Mouse (Mus musculus) neural tube, embryonic 13.5 days (tissue): ENCODE results near the gene Tnnt1. TPM values are rescaled to one million over a fixed set of nuclear protein-coding genes. Genes with fewer than 3 reads are reported as not detected.

Experiments
- ATAC-seq: fragments of 200-750 bp; cut with Nextera tagmentation; 2 replicates; pipeline ENCODE4 v1.8.0; 2017; ENCODE audit warnings: low read depth, mild to moderate bottlenecking, moderate TSS enrichment, moderate library complexity
- H3K27ac ChIP-seq: fragments of 300-500 bp; sonication (generic); replicated peaks from 2 replicates; pipeline ENCODE4 v1.5.1; 2015; ENCODE audit warnings: moderate library complexity, mild to moderate bottlenecking, inconsistent platforms
- H3K27me3 ChIP-seq: fragments of 300-500 bp; sonication (generic); 2 replicates; pipeline ENCODE4 v1.6.1; 2015; ENCODE audit warnings: mild to moderate bottlenecking, inconsistent platforms
- H3K36me3 ChIP-seq: fragments of 300-500 bp; sonication (generic); 2 replicates; pipeline ENCODE4 v1.6.1; 2015; ENCODE audit warnings: mild to moderate bottlenecking, inconsistent platforms
- H3K4me1 ChIP-seq: fragments of 300-500 bp; sonication (generic); replicated peaks from 2 replicates; pipeline ENCODE4 v1.6.1; 2015; ENCODE audit warnings: inconsistent platforms
- H3K4me2 ChIP-seq: fragments of 300-500 bp; sonication (generic); 2 replicates; pipeline ENCODE4 v1.6.1; 2015; ENCODE audit warnings: inconsistent platforms, mild to moderate bottlenecking, moderate library complexity
- H3K4me3 ChIP-seq: fragments of 300-500 bp; sonication (generic); 2 replicates; pipeline ENCODE4 v1.5.1; 2015; ENCODE audit warnings: mild to moderate bottlenecking, inconsistent platforms
- H3K9ac ChIP-seq: fragments of 300-500 bp; sonication (generic); 2 replicates; pipeline ENCODE4 v1.6.1; 2015; ENCODE audit warnings: moderate library complexity, mild to moderate bottlenecking, inconsistent platforms
- H3K9me3 ChIP-seq: fragments of 300-500 bp; sonication (generic); 2 replicates; pipeline ENCODE4 v1.6.1; 2016; ENCODE audit warnings: inconsistent platforms
- WGBS: fragments of 180-500 bp; shearing (Covaris S2); methylation state at CpG from one replicate; pipeline ENCODE4 v1.1.7; 2015; 5-methylcytosine and 5-hydroxymethylcytosine counted together
- polyA plus RNA-seq: library from polyadenylated mRNA; unstranded; fragments of >200 nt; fragmentation: Nextera tagmentation; extraction: Ambion mirVana; gene quantifications from 2 replicates; pipeline ENCODE4 v1.2.1, GENCODE M21; 2015

Tnnt1 gene
- polyA plus RNA-seq, 1 experiment from 2014 or later, result 12.7 TPM

- no peak overlapping the region for H3K9ac ChIP-seq
- WGBS, result 31% methylated on average over 6 of the region's 6 CpGs
Observed at GRCm38 (mm10) chr7:4479674-4480073, 36.5 kb downstream of the Tnnt1 start.

DNA sequence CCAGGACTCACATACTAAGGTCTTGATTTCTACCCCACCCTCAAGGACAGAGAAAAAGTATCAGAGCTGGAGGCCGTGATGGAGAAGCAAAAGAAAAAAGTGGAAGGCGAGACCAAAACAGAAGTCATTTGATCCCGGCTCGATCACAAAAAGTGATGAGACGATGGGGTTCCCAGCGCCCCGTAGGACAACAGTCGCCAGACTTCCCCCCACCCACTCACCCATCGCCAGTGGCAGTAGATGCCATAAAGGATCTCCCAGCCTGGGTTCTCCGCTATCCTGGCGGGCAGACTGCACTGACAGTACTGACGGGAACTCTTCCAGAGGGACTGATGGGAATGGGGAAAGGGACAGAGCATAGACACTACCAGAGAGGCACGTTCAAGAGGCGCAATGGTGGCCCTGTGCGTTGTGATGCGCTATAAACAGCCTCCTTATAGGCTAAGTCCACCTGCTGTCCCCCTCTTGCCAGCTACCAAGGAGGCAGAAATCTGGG lies 37.3 kb downstream of the Tnnt1 start:
- H3K4me3 ChIP-seq, result peak overlapping the region; percentile 43
- H3K4me2 ChIP-seq, result peak overlapping the region; percentile 75
- H3K27ac ChIP-seq, result peak overlapping the region; percentile 67
- H3K9me3 ChIP-seq, result no peaks in the 10 kb centered on the region
- ATAC-seq, result peak; percentile 28; the same call in 1 of the 2 replicates
- H3K36me3 ChIP-seq, result peaks cover 30% of the 10 kb centered on the region
- H3K4me1 ChIP-seq, result peaks cover 26% of the 10 kb centered on the region
- 2% methylated on average over 16 of the region's 16 CpGs for WGBS
- peak overlapping the region; percentile 66 for H3K9ac ChIP-seq
- H3K27me3 ChIP-seq, result peaks cover 31% of the 10 kb centered on the region

More at GRCm38 (mm10) chr7:4479674-4480073, 36.5 kb downstream of the Tnnt1 start:
- 0 out of 2 replicates have a peak overlapping the region, but pooled peaks have one; percentile 75 for H3K4me2 ChIP-seq
- peaks cover 38% of the 10 kb centered on the region for H3K36me3 ChIP-seq
- peaks cover 26% of the 10 kb centered on the region for H3K4me1 ChIP-seq
- H3K27me3 ChIP-seq, result peaks cover 22% of the 10 kb centered on the region
- ATAC-seq, result no peak
- no peak overlapping the region for H3K27ac ChIP-seq
- H3K4me3 ChIP-seq, result no peak overlapping the region
- H3K9me3 ChIP-seq, result no peaks in the 10 kb centered on the region

- 0% methylated on average over 39 of the region's 39 CpGs for WGBS
- peak overlapping the region; percentile 67 for H3K27ac ChIP-seq
- peak overlapping the region; percentile 66 for H3K9ac ChIP-seq
- no peaks in the 10 kb centered on the region for H3K9me3 ChIP-seq
- peaks cover 37% of the 10 kb centered on the region for H3K27me3 ChIP-seq
- peak; percentile 94 for ATAC-seq
- H3K4me2 ChIP-seq, result peak overlapping the region; percentile 75
- peaks cover 26% of the 10 kb centered on the region for H3K4me1 ChIP-seq
- H3K4me3 ChIP-seq, result peak overlapping the region; percentile 43
- H3K36me3 ChIP-seq, result peaks cover 24% of the 10 kb centered on the region
Observed at GRCm38 (mm10) chr7:4478021-4478795, 38.0 kb downstream of the Tnnt1 start.

GRCm38 (mm10) chr7:4473940-4474339 lies 42.2 kb downstream of the Tnnt1 start:
- H3K27me3 ChIP-seq, result peaks cover 76% of the 10 kb centered on the region
- no peak overlapping the region for H3K4me2 ChIP-seq
- H3K27ac ChIP-seq, result no peak overlapping the region
- no peak overlapping the region for H3K9ac ChIP-seq
- 12% methylated on average over 19 of the region's 19 CpGs for WGBS
- no peaks in the 10 kb centered on the region for H3K9me3 ChIP-seq
- no peak for ATAC-seq
- peaks cover 30% of the 10 kb centered on the region for H3K4me1 ChIP-seq
- no peak overlapping the region for H3K4me3 ChIP-seq
- no peaks in the 10 kb centered on the region for H3K36me3 ChIP-seq

DNA sequence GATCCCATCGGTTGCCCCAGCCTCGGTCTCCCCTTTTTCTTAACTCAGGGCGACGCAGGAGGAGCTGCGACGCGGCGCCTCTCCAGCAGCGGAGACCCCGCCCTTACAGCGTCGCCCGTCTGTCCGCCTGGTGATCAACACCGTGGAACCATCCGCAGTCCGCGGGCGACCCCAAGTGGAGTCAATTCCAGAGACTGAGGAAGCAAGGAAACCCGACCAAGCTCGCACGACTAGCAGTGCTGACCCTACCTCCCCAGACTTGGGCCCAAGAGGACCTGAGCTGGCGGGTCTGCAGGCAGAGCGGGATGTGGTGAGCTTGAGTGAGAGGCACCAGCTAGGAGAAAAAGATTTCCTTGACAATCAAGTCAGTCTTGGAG lies 45.0 kb downstream of the Tnnt1 start:
- Histone ChIP-seq H3K27ac (no peak overlapping the region), H3K4me2 (peak overlapping the region; percentile 75), H3K4me1 (peaks cover 13% of the 10 kb centered on the region), H3K36me3 (no peaks in the 10 kb centered on the region), H3K4me3 (peak overlapping the region; percentile 46), H3K9me3 (no peaks in the 10 kb centered on the region), H3K27me3 (peaks cover 73% of the 10 kb centered on the region), H3K9ac (peak overlapping the region; percentile 69)
- under 1% methylated on average over 24 of the region's 24 CpGs for WGBS
- ATAC-seq, result peak; percentile 90

- H3K4me2 ChIP-seq, result peak overlapping the region; percentile 75
- H3K4me3 ChIP-seq, result peak overlapping the region; percentile 46
- peak overlapping the region; percentile 69 for H3K9ac ChIP-seq
- peaks cover 68% of the 10 kb centered on the region for H3K27me3 ChIP-seq
- WGBS, result 2% methylated on average over 35 of the region's 35 CpGs
- no peak overlapping the region for H3K27ac ChIP-seq
- ATAC-seq, result peak; percentile 61
- peaks cover 13% of the 10 kb centered on the region for H3K4me1 ChIP-seq
- no peaks in the 10 kb centered on the region for H3K36me3 ChIP-seq
- H3K9me3 ChIP-seq, result no peaks in the 10 kb centered on the region
Observed at GRCm38 (mm10) chr7:4470275-4471178, 45.7 kb downstream of the Tnnt1 start.

GRCm38 (mm10) chr7:4467801-4468200 lies 48.4 kb downstream of the Tnnt1 start:
- Histone ChIP-seq H3K27me3 (peaks cover 48% of the 10 kb centered on the region), H3K27ac (no peak overlapping the region), H3K9ac (peak overlapping the region; percentile 17; the same call in 1 of the 2 replicates), H3K4me2 (no peak overlapping the region), H3K4me3 (no peak overlapping the region), H3K4me1 (peaks cover 13% of the 10 kb centered on the region), H3K9me3 (no peaks in the 10 kb centered on the region), H3K36me3 (no peaks in the 10 kb centered on the region)
- no peak for ATAC-seq
- 74% methylated on average over 3 of the region's 3 CpGs for WGBS

DNA sequence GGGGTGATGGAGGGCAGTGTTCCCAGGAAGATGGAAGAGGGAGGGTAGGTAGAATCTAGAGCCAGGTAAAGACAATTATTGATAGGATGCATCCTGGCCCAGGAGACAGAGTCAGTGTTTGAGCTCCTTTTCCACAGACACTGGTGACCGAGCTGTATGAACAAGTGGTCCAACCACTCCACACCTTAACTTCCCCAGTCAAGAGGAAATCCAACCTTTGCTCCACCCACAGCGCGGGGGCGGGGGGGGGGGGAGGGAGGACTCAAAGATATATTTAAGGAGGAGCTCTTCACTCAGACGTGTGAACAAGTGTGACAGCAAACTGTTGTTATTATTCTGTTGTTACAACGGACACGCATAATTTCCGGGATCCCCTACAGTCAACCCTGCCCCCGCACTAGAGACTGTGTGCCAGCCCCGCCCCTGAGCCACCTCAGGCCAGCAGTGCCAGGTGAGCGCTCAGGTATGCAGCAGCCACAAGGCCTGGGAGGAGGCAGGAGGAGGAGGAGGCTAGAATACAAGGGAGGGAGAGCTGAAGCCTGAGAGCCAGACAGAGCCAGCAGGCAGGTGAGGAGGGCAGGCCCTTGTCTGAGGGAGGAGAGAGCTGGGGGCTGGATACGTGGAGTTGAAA lies 51.9 kb downstream of the Tnnt1 start:
- H3K4me2 ChIP-seq, result no peak overlapping the region
- no peak overlapping the region for H3K9ac ChIP-seq
- WGBS, result 18% methylated on average over 12 of the region's 12 CpGs
- H3K27me3 ChIP-seq, result peaks cover 15% of the 10 kb centered on the region; the same call in 1 of the 2 replicates
- H3K27ac ChIP-seq, result no peak overlapping the region
- no peak overlapping the region for H3K4me3 ChIP-seq
- no peaks in the 10 kb centered on the region for H3K9me3 ChIP-seq
- H3K4me1 ChIP-seq, result no peaks in the 10 kb centered on the region
- no peaks in the 10 kb centered on the region for H3K36me3 ChIP-seq
- 0 out of 2 replicates have a peak, but pooled peaks have one; percentile 16 for ATAC-seq

DNA sequence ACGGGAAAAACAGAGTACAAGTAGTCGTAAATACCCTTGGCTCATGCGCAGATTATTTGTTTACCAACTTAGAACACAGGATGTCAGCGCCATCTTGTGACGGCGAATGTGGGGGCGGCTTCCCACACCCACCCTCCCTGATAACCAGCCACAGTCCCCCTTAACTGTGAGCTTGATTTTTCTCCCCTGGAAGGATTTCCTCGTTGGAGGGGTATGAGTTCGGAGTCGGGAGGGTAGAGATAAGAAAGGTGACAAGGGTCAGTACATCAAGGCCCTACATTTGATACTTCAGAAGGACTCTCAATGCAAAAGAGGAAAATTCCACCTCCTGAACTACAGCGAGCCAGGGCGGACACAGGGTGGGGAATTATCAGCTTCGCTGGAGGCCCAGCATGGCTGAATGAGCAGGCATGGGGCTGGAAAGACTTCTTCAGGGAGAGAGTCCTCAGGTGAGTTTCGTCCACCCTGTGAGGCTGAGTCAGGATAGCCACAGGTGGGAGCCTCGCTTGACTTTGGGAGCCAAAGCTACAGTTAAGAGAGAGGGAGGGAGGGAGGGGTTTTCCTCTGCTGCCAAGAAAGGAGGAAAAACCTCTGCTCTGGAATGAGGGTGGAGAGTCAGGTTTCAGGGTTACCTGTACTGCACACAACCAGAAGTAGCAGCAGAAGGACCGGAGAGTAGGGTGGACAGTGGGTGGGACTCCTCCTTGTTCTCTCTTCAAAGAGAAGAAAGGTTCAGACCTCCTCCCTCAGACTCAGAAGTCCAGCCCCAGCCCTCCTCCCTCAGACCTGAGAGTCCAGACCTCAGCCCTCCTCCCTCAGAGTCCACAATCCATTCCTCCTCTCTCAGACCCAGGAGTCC lies 55.4 kb downstream of the Tnnt1 start, which contains the start of gene Eps8l1:
Gene Eps8l1 (plus strand): TSS at position 99 of the 859 bp plus-strand sequence.
- peak within 1 kb of the TSS; percentile 29 for H3K4me3 ChIP-seq
- peaks cover 8% of the 10 kb centered on the region; the same call in 1 of the 2 replicates for H3K27me3 ChIP-seq
- H3K36me3 ChIP-seq, result no peaks in the 10 kb centered on the region
- peak within 1 kb of the TSS; percentile 57 for H3K9ac ChIP-seq
- peak within 1 kb of the TSS; percentile 54 for H3K27ac ChIP-seq
- WGBS, result 59% methylated on average over 14 of the region's 16 CpGs
- H3K9me3 ChIP-seq, result no peaks in the 10 kb centered on the region
- peak; percentile 40; the same call in 1 of the 2 replicates for ATAC-seq
- H3K4me1 ChIP-seq, result no peaks in the 10 kb centered on the region
- peak within 1 kb of the TSS; percentile 44 for H3K4me2 ChIP-seq
